Mouse (Mus musculus) limb, embryonic 14.5 days (tissue): ENCODE measurements around the gene Ltv1. TPM values are rescaled to one million over a fixed set of nuclear protein-coding genes. Genes with fewer than 3 reads are reported as not detected.

Experiments used
- ATAC-seq: fragments of 200-750 bp; cut with Nextera tagmentation; 2 replicates; pipeline ENCODE4 v1.8.0; 2017; ENCODE audit warnings: low read depth, moderate number of reproducible peaks, moderate TSS enrichment; ENCODE audit not compliant: low FRiP score
- DNase-seq: peaks from one replicate; pipeline ENCODE4 v3.0.0-alpha.2; 2015; ENCODE audit warnings: low spot score
- H3K27ac ChIP-seq: fragments of 300-500 bp; sonication (generic); replicated peaks from 2 replicates; pipeline ENCODE4 v1.5.1; 2014; ENCODE audit warnings: low read depth, mild to moderate bottlenecking, low read length, moderate library complexity, mixed read lengths
- H3K27me3 ChIP-seq: fragments of 300-500 bp; sonication (generic); 2 replicates; pipeline ENCODE4 v1.6.1; 2014; ENCODE audit warnings: low read length, mixed read lengths; ENCODE audit not compliant: control insufficient read depth, insufficient read depth
- H3K36me3 ChIP-seq: fragments of 300-500 bp; sonication (generic); 2 replicates; pipeline ENCODE4 v1.6.1; 2014; ENCODE audit warnings: mild to moderate bottlenecking, low read length, moderate library complexity, mixed read lengths; ENCODE audit not compliant: control insufficient read depth, insufficient read depth
- H3K4me1 ChIP-seq: fragments of 300-500 bp; sonication (generic); 2 replicates; pipeline ENCODE4 v1.6.1; 2014; ENCODE audit warnings: antibody characterized with exemption, low read length, mixed read lengths; ENCODE audit not compliant: control insufficient read depth, insufficient read depth
- H3K4me2 ChIP-seq: fragments of 300-500 bp; sonication (generic); replicated peaks from 2 replicates; pipeline ENCODE4 v1.6.1; 2014; ENCODE audit warnings: low read depth, mild to moderate bottlenecking, low read length, moderate library complexity; ENCODE audit not compliant: severe bottlenecking
- H3K4me3 ChIP-seq: fragments of 300-500 bp; sonication (generic); replicated peaks from 2 replicates; pipeline ENCODE4 v1.5.1; 2014; ENCODE audit warnings: low read length
- H3K9ac ChIP-seq: fragments of 300-500 bp; sonication (generic); 2 replicates; pipeline ENCODE4 v1.6.1; 2014; ENCODE audit warnings: mild to moderate bottlenecking, low read depth, low read length, moderate library complexity; ENCODE audit not compliant: severe bottlenecking
- H3K9me3 ChIP-seq: fragments of 300-500 bp; sonication (generic); 2 replicates; pipeline ENCODE4 v1.6.1; 2016; ENCODE audit warnings: low read length; ENCODE audit not compliant: control insufficient read depth
- POLR2A ChIP-seq: fragments of 200-500 bp; IDR thresholded peaks from 2 replicates; pipeline ENCODE4 v1.8.0; 2012; ENCODE audit warnings: inconsistent platforms, mild to moderate bottlenecking, moderate library complexity, borderline replicate concordance; ENCODE audit not compliant: insufficient read depth, insufficient read length; ENCODE audit errors: extremely low read depth
- WGBS: fragments of 180-500 bp; shearing (Covaris S2); extraction: QIAGEN DNeasy Blood & Tissue Kit; methylation state at CpG from one replicate; pipeline ENCODE4 v1.1.7; 2014; 5-methylcytosine and 5-hydroxymethylcytosine counted together
- polyA plus RNA-seq, 2 experiments: library from polyadenylated mRNA; depleted of rRNA in 1 of 2; stranded (reverse) in 1 of 2; unstranded in 1 of 2; fragments of >200 nt; fragmentation: Nextera tagmentation in 1 of 2; extraction: Ambion mirVana in 1 of 2; gene quantifications; 2 replicates each; pipeline versions ENCODE4 v1.2.1 to v1.2.3; 2012 to 2014

Gene Ltv1
- polyA plus RNA-seq, 2 experiments, result 66.4 to 72.8 TPM

- Histone ChIP-seq H3K27ac (no peak overlapping the region), H3K4me2 (no peak overlapping the region), H3K4me3 (no peak overlapping the region), H3K9ac (no peak overlapping the region), H3K27me3 (no peaks in the 10 kb centered on the region), H3K36me3 (peaks cover 16% of the 10 kb centered on the region), H3K9me3 (no peaks in the 10 kb centered on the region), H3K4me1 (no peaks in the 10 kb centered on the region)
- ATAC-seq (no peak), DNase-seq (no peak)
- WGBS, result 83% methylated on average over 10 of the region's 10 CpGs
- TF ChIP-seq POLR2A, result no peak
Observed at GRCm38 (mm10) chr10:13233941-13234340, 41.0 kb upstream of the Ltv1 start.

GRCm38 (mm10) chr10:13233143-13233622 lies 40.2 kb upstream of the Ltv1 start:
- Histone ChIP-seq H3K9ac (no peak overlapping the region), H3K36me3 (peaks cover 14% of the 10 kb centered on the region), H3K4me1 (no peaks in the 10 kb centered on the region), H3K27me3 (no peaks in the 10 kb centered on the region), H3K27ac (no peak overlapping the region), H3K4me3 (no peak overlapping the region), H3K9me3 (no peaks in the 10 kb centered on the region), H3K4me2 (no peak overlapping the region)
- WGBS, result 89% methylated on average over 2 of the region's 2 CpGs
- no peak for TF ChIP-seq POLR2A
- DNase-seq (no peak), ATAC-seq (no peak)

GRCm38 (mm10) chr10:13232443-13233142 lies 39.6 kb upstream of the Ltv1 start:
- no peak for DNase-seq
- no peak overlapping the region for H3K4me3 ChIP-seq

GRCm38 (mm10) chr10:13230716-13231115 lies 37.7 kb upstream of the Ltv1 start:
- Histone ChIP-seq H3K9ac (no peak overlapping the region), H3K36me3 (peaks cover 18% of the 10 kb centered on the region), H3K27ac (no peak overlapping the region), H3K4me1 (no peaks in the 10 kb centered on the region), H3K27me3 (no peaks in the 10 kb centered on the region), H3K4me2 (no peak overlapping the region), H3K4me3 (no peak overlapping the region), H3K9me3 (no peaks in the 10 kb centered on the region)
- WGBS, result 85% methylated on average over 7 of the region's 7 CpGs
- DNase-seq, result no peak
- TF ChIP-seq POLR2A, result no peak
- ATAC-seq, result no peak

More at GRCm38 (mm10) chr10:13232443-13233142, 39.6 kb upstream of the Ltv1 start:
- 59% methylated on average over 9 of the region's 9 CpGs for WGBS
- Histone ChIP-seq H3K27ac (no peak overlapping the region), H3K9me3 (no peaks in the 10 kb centered on the region), H3K4me1 (no peaks in the 10 kb centered on the region), H3K27me3 (no peaks in the 10 kb centered on the region), H3K36me3 (peaks cover 17% of the 10 kb centered on the region), H3K9ac (no peak overlapping the region), H3K4me2 (no peak overlapping the region)
- TF ChIP-seq POLR2A, result no peak
- no peak for ATAC-seq

- Histone ChIP-seq H3K27me3 (no peaks in the 10 kb centered on the region), H3K27ac (0 out of 2 replicates have a peak overlapping the region, but pooled peaks have one; percentile 26), H3K9ac (no peak overlapping the region), H3K4me1 (no peaks in the 10 kb centered on the region), H3K4me3 (no peak overlapping the region), H3K9me3 (no peaks in the 10 kb centered on the region), H3K36me3 (peaks cover 31% of the 10 kb centered on the region), H3K4me2 (no peak overlapping the region)
- ATAC-seq, result no peak
- DNase-seq, result no peak
- no peak for TF ChIP-seq POLR2A
- 89% methylated on average over 7 of the region's 7 CpGs for WGBS
Observed at GRCm38 (mm10) chr10:13225377-13226063, 32.6 kb upstream of the Ltv1 start.
